Mouse (Mus musculus) MEL (cell line): ENCODE data around the gene Tuba3b. TPM values are rescaled to one million over a fixed set of nuclear protein-coding genes. Genes with fewer than 3 reads are reported as not detected.

Experiments
- DNase-seq: peaks from one replicate; pipeline ENCODE4 v3.0.0; 2011; ENCODE audit warnings: low read depth, low spot score
- H3K27ac ChIP-seq: 2 replicates; pipeline ENCODE4 v1.5.1; 2012; ENCODE audit warnings: low read depth, mild to moderate bottlenecking, control low read depth, low read length, moderate library complexity; ENCODE audit not compliant: control insufficient read depth
- H3K27me3 ChIP-seq, 2 experiments: fragments of 150-350 bp in 1 of 2; sonication (generic) in 1 of 2; 2 replicates each; pipeline ENCODE4 v1.6.1; 2012; ENCODE audit warnings: low read length in 2 of 2, mild to moderate bottlenecking in 2 of 2, improper control_type of control experiment in 1 of 2, moderate library complexity in 1 of 2; ENCODE audit not compliant: insufficient read depth in 2 of 2, control insufficient read depth in 1 of 2
- H3K36me3 ChIP-seq, 2 experiments: 2 replicates each; pipeline ENCODE4 v1.6.1; 2012 to 2014; ENCODE audit warnings: low read length in 2 of 2, improper control_type of control experiment in 1 of 2, inconsistent platforms in 1 of 2, mild to moderate bottlenecking in 1 of 2; ENCODE audit not compliant: insufficient read depth in 2 of 2, control insufficient read depth in 1 of 2
- H3K4me1 ChIP-seq, 2 experiments: fragments of 150-350 bp in 1 of 2; sonication (generic) in 1 of 2; 2 replicates each; pipeline ENCODE4 v1.6.1; 2012; ENCODE audit warnings: low read length in 2 of 2, improper control_type of control experiment in 1 of 2, mild to moderate bottlenecking in 1 of 2; ENCODE audit not compliant: insufficient read depth in 2 of 2, control insufficient read depth in 1 of 2
- H3K4me3 ChIP-seq, 2 experiments: fragments of 150-350 bp in 1 of 2; sonication (generic) in 1 of 2; 2 replicates each; pipeline ENCODE4 v1.5.1; 2012; ENCODE audit warnings: low read depth in 2 of 2, low read length in 2 of 2, mild to moderate bottlenecking in 2 of 2, moderate library complexity in 2 of 2, control low read depth in 1 of 2, improper control_type of control experiment in 1 of 2; ENCODE audit not compliant: control insufficient read depth in 1 of 2, insufficient read depth in 1 of 2
- H3K79me2 ChIP-seq: 2 replicates; pipeline ENCODE4 v1.6.1; 2012; ENCODE audit warnings: mild to moderate bottlenecking, low read length, moderate library complexity; ENCODE audit not compliant: control insufficient read depth, poor library complexity, insufficient read depth
- H3K9ac ChIP-seq: 2 replicates; pipeline ENCODE4 v1.6.1; 2012; ENCODE audit warnings: low read depth, mild to moderate bottlenecking, control low read depth, low read length, moderate library complexity; ENCODE audit not compliant: control insufficient read depth, poor library complexity, severe bottlenecking
- H3K9me3 ChIP-seq: fragments of 150-350 bp; sonication (generic); replicated peaks from 2 replicates; pipeline ENCODE4 v1.6.1; 2012; ENCODE audit warnings: mild to moderate bottlenecking, low read length, improper control_type of control experiment, moderate library complexity; ENCODE audit not compliant: insufficient read depth
- BHLHE40 ChIP-seq: IDR thresholded peaks from 2 replicates; pipeline ENCODE4 v1.6.1; 2012; ENCODE audit warnings: low read depth, mild to moderate bottlenecking, inconsistent platforms, low read length, improper control_type of control experiment, borderline replicate concordance
- CHD1 ChIP-seq: IDR thresholded peaks from 2 replicates; pipeline ENCODE4 v1.6.1; 2012; ENCODE audit warnings: low read depth, mild to moderate bottlenecking, inconsistent platforms, low read length, improper control_type of control experiment
- CTCF ChIP-seq, 3 experiments: IDR thresholded peaks in 2 of 3; conservative IDR thresholded peaks in 1 of 3; 2 replicates each; pipeline ENCODE4 v1.5.1; 2011 to 2012; ENCODE audit warnings: low read length in 3 of 3, low read depth in 2 of 3, mild to moderate bottlenecking in 2 of 3, improper control_type of control experiment in 1 of 3, inconsistent platforms in 1 of 3, mixed read lengths in 1 of 3, moderate library complexity in 1 of 3; ENCODE audit not compliant: control insufficient read depth in 1 of 3, insufficient read depth in 1 of 3, poor library complexity in 1 of 3, severe bottlenecking in 1 of 3
- E2F4 ChIP-seq: IDR thresholded peaks from 2 replicates; pipeline ENCODE4 v1.6.1; 2011; ENCODE audit warnings: low read depth, low read length, improper control_type of control experiment, borderline replicate concordance
- EP300 ChIP-seq, 2 experiments: IDR thresholded peaks; 2 replicates each; pipeline ENCODE4 v1.6.1; 2011; ENCODE audit warnings: improper control_type of control experiment in 2 of 2, low read length in 2 of 2, low read depth in 1 of 2, mild to moderate bottlenecking in 1 of 2
- ETS1 ChIP-seq: IDR thresholded peaks from 2 replicates; pipeline ENCODE4 v1.6.1; 2012; ENCODE audit warnings: low read depth, mild to moderate bottlenecking, inconsistent platforms, low read length, improper control_type of control experiment, moderate library complexity
- JUND ChIP-seq: IDR thresholded peaks from 2 replicates; pipeline ENCODE4 v1.6.1; 2011; ENCODE audit warnings: low read depth, mild to moderate bottlenecking, improper control_type of control experiment, low read length
- KAT2A ChIP-seq: conservative IDR thresholded peaks from 2 replicates; pipeline ENCODE4 v1.6.1; 2012; ENCODE audit warnings: low read depth, low read length, improper control_type of control experiment, inconsistent platforms
- MAZ ChIP-seq: IDR thresholded peaks from 2 replicates; pipeline ENCODE4 v1.6.1; 2012; ENCODE audit warnings: low read depth, mild to moderate bottlenecking, inconsistent platforms, low read length, improper control_type of control experiment
- MXI1 ChIP-seq: IDR thresholded peaks from 2 replicates; pipeline ENCODE4 v1.6.1; 2011; ENCODE audit warnings: mild to moderate bottlenecking, low read depth, low read length, improper control_type of control experiment
- MYB ChIP-seq: IDR thresholded peaks from 2 replicates; pipeline ENCODE4 v1.6.1; 2011; ENCODE audit warnings: mild to moderate bottlenecking, low read depth, low read length, improper control_type of control experiment
- NELFE ChIP-seq: IDR thresholded peaks from 2 replicates; pipeline ENCODE4 v1.6.1; 2011; ENCODE audit warnings: low read depth, low read length, improper control_type of control experiment
- NRF1 ChIP-seq: IDR thresholded peaks from 2 replicates; pipeline ENCODE4 v1.6.1; 2014; ENCODE audit warnings: low read depth, mild to moderate bottlenecking, inconsistent platforms, low read length, improper control_type of control experiment, moderate library complexity; ENCODE audit not compliant: poor library complexity, insufficient read depth, severe bottlenecking
- POLR2A ChIP-seq, 2 experiments: IDR thresholded peaks; 2 replicates each; pipeline ENCODE4 v1.6.1; 2011 to 2012; ENCODE audit warnings: low read length in 2 of 2, mild to moderate bottlenecking in 2 of 2, control low read depth in 1 of 2, improper control_type of control experiment in 1 of 2, low read depth in 1 of 2, moderate library complexity in 1 of 2; ENCODE audit not compliant: control insufficient read depth in 1 of 2, insufficient read depth in 1 of 2, poor library complexity in 1 of 2
- RAD21 ChIP-seq: IDR thresholded peaks from 2 replicates; pipeline ENCODE4 v1.6.1; 2011; ENCODE audit warnings: mild to moderate bottlenecking, low read depth, low read length, improper control_type of control experiment
- TAL1 ChIP-seq: IDR thresholded peaks from 2 replicates; pipeline ENCODE4 v1.6.1; 2012; ENCODE audit warnings: mild to moderate bottlenecking, inconsistent platforms, low read length, moderate library complexity, mixed read lengths
- TCF12 ChIP-seq: IDR thresholded peaks from 2 replicates; pipeline ENCODE4 v1.6.1; 2014; ENCODE audit warnings: low read depth, mild to moderate bottlenecking, inconsistent platforms, low read length, improper control_type of control experiment, moderate library complexity
- UBTF ChIP-seq: IDR thresholded peaks from 2 replicates; pipeline ENCODE4 v1.6.1; 2012; ENCODE audit warnings: low read depth, mild to moderate bottlenecking, inconsistent platforms, low read length, improper control_type of control experiment, moderate library complexity, borderline replicate concordance; ENCODE audit not compliant: insufficient read depth
- USF1 ChIP-seq: IDR thresholded peaks from 2 replicates; pipeline ENCODE4 v1.6.1; 2014; ENCODE audit warnings: low read depth, mild to moderate bottlenecking, inconsistent platforms, low read length, improper control_type of control experiment, moderate library complexity
- ZC3H11A ChIP-seq: IDR thresholded peaks from 2 replicates; pipeline ENCODE4 v1.6.1; 2012; ENCODE audit warnings: low read depth, mild to moderate bottlenecking, inconsistent platforms, low read length, improper control_type of control experiment
- ZKSCAN1 ChIP-seq: IDR thresholded peaks from 2 replicates; pipeline ENCODE4 v1.6.1; 2012; ENCODE audit warnings: low read depth, mild to moderate bottlenecking, inconsistent platforms, low read length, improper control_type of control experiment, moderate library complexity
- ZMIZ1 ChIP-seq: IDR thresholded peaks from 2 replicates; pipeline ENCODE4 v1.6.1; 2012; ENCODE audit warnings: low read depth, mild to moderate bottlenecking, inconsistent platforms, low read length, improper control_type of control experiment, moderate library complexity
- polyA plus RNA-seq, 2 experiments: library from polyadenylated mRNA; stranded (reverse) in 1 of 2; unstranded in 1 of 2; fragments of >175 nt in 1 of 2; fragments of >200 nt in 1 of 2; gene quantifications; 2 replicates each; pipeline versions ENCODE4 v1.2.1 to v1.2.4; 2012; ENCODE audit warnings: low replicate concordance in 2 of 2, low read depth in 1 of 2; ENCODE audit not compliant: insufficient read length in 2 of 2, insufficient read depth in 1 of 2, missing spikeins in 1 of 2
- total RNA-seq: library from RNA; depleted of rRNA; stranded (reverse); fragments of 300-350 nt; gene quantifications from 2 replicates; pipeline ENCODE4 v1.2.3, GENCODE M21; 2012

Gene Tuba3b
- total and polyA plus RNA-seq, 3 experiments, result 0.06 to 0.23 TPM; not detected in 1

- H3K9me3 ChIP-seq, result no peaks in the 10 kb centered on the region
- no peaks in the 10 kb centered on the region for H3K36me3 ChIP-seq
- no peaks in the 10 kb centered on the region for H3K79me2 ChIP-seq
- DNase-seq, result no peak
- H3K27me3 ChIP-seq, result no peaks in the 10 kb centered on the region
- no peak overlapping the region for H3K4me3 ChIP-seq
- no peak for TF ChIP-seq NRF1
- TF ChIP-seq KAT2A, result no peak
- TF ChIP-seq ZKSCAN1, result no peak
- TF ChIP-seq UBTF, result no peak
- no peak for TF ChIP-seq RAD21
- no peak for TF ChIP-seq TCF12
- TF ChIP-seq ZC3H11A, result no peak
- no peak for TF ChIP-seq USF1
- TF ChIP-seq EP300 (IDR thresholded peaks at IDR 0.05; ENCODE audit: low read depth in 1 of 2, low read length in 2 of 2), result no peak
- no peak for TF ChIP-seq BHLHE40
- no peak for TF ChIP-seq CHD1
- TF ChIP-seq ZMIZ1, result no peak
- TF ChIP-seq MAZ, result no peak
- TF ChIP-seq NELFE, result no peak
- no peak for TF ChIP-seq E2F4
- TF ChIP-seq JUND, result no peak
- TF ChIP-seq POLR2A (IDR thresholded peaks at IDR 0.05; ENCODE audit: control insufficient read depth in 1 of 2, insufficient read depth in 1 of 2, low read depth in 1 of 2, low read length in 2 of 2, poor library complexity in 1 of 2), result no peak
- no peak for TF ChIP-seq TAL1
- no peak for TF ChIP-seq ETS1
- no peak for TF ChIP-seq CTCF (IDR thresholded peaks at IDR 0.05 in 2 of 3, conservative IDR thresholded peaks at IDR 0.05 in 1 of 3; ENCODE audit: control insufficient read depth in 1 of 3, insufficient read depth in 1 of 3, low read depth in 2 of 3, low read length in 3 of 3, poor library complexity in 1 of 3, severe bottlenecking in 1 of 3)
- no peaks in the 10 kb centered on the region for H3K4me1 ChIP-seq
- no peak overlapping the region for H3K27ac ChIP-seq
- H3K9ac ChIP-seq, result no peak overlapping the region
Observed at GRCm38 (mm10) chr6:145623141-145623540, 7.6 kb downstream of the Tuba3b start.

- H3K79me2 ChIP-seq, result no peaks in the 10 kb centered on the region
- H3K9me3 ChIP-seq, result no peaks in the 10 kb centered on the region
- H3K4me3 ChIP-seq, result no peak overlapping the region
- H3K9ac ChIP-seq, result no peak overlapping the region
- H3K27ac ChIP-seq, result no peak overlapping the region
- H3K27me3 ChIP-seq, result no peaks in the 10 kb centered on the region
- no peak for TF ChIP-seq BHLHE40
- TF ChIP-seq TCF12, result no peak
- no peak for TF ChIP-seq MYB
- no peak for TF ChIP-seq E2F4
- TF ChIP-seq MXI1, result no peak
- no peak for TF ChIP-seq EP300 (IDR thresholded peaks at IDR 0.05; ENCODE audit: low read depth in 1 of 2, low read length in 2 of 2)
- TF ChIP-seq USF1, result no peak
- no peaks in the 10 kb centered on the region for H3K36me3 ChIP-seq
- DNase-seq, result no peak
- no peaks in the 10 kb centered on the region for H3K4me1 ChIP-seq
Observed at GRCm38 (mm10) chr6:145630269-145630668, 14.7 kb downstream of the Tuba3b start.
